Mouse (Mus musculus): ENCODE measurements around the gene Fgf23. TPM values are rescaled to one million over a fixed set of nuclear protein-coding genes. Genes with fewer than 3 reads are reported as not detected.

The Fgf23 gene
- total RNA-seq (2021), result under 1 TPM in 1 of 2 experiments, not detected in 1; 0.69 TPM
- long read RNA-seq, experiment 1, result 0 reads
- long read RNA-seq, experiment 2, result 0 reads

DNA sequence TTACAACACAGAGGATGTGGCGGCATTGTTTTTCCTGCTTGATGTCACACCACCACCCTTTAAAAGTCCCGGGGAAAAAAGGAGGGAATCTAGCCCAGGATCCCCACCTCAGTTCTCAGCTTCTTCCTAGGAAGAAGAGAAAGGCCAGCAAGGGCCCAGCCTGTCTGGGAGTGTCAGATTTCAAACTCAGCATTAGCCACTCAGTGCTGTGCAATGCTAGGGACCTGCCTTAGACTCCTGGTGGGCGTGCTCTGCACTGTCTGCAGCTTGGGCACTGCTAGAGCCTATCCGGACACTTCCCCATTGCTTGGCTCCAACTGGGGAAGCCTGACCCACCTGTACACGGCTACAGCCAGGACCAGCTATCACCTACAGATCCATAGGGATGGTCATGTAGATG is at the start of gene Fgf23:
Fgf23 (plus strand) TSS at position 86 of the 400 bp plus-strand sequence.
- DNase-seq (ENCODE audit: low spot score in 2 of 2), result no peak

DNA sequence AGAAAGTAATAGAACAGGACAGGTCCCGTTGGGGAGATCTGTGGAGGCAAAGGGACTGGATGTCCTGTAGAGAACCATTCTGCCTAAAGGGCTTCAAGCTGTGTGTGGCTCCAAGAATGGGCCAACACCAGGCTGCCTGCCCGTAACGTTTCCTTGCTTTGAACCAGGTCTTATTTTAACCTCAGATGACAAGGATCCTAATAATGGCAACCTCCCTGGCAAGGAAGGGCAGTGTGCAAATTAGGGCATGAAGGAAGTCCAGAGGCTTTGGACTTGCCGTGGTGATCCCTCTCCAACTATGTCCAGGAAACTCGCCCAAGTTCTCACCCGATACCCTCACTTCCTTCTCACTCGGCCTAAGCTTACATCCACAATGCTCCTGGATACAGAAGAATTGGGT is 47.9 kb upstream of the Fgf23 start:
- DNase-seq (ENCODE audit: low spot score in 2 of 2), result no peak

DNA sequence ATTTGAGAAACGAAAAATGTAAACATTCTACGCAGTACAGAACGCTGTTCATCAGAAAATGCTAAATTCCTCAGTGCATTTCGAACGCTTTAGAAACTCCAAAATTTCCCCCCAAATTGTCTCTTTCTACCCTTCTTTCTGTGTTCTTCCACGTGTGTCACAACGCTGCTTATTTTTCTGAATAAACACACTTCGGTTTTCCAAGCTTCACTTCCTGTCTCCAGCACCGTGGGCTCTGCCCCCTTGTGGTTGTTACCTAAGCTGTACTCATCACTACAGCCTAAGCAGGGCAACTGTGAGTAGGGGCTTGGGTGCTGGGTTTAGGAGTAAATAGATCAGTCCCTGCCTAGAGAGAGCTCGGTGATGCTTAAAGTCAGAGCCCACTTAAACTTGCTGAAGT is 37.9 kb upstream of the Fgf23 start:
- peak in 1 of 2 experiments; percentile 4 for DNase-seq (ENCODE audit: low spot score in 2 of 2)

DNA sequence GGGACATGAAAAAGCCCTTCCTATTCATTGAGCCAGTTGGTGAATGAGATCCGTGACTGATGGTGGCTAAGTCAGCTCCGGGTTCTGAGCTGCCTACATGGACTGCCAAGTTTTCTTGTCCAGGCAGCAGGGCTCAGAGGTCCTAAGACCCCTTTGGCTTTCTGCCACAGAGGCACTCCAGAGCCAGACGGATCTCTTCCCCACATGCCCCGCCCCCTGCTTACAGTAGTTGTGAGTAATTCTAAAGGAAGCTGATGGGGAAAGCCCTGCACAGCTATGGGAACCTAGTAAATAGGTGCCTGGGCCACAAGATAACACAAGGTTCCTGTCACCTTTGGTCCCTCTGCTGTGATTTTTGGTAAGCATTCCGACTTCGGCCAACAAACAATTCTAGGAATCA is 27.8 kb upstream of the Fgf23 start:
- DNase-seq (ENCODE audit: low spot score in 2 of 2), result no peak

DNA sequence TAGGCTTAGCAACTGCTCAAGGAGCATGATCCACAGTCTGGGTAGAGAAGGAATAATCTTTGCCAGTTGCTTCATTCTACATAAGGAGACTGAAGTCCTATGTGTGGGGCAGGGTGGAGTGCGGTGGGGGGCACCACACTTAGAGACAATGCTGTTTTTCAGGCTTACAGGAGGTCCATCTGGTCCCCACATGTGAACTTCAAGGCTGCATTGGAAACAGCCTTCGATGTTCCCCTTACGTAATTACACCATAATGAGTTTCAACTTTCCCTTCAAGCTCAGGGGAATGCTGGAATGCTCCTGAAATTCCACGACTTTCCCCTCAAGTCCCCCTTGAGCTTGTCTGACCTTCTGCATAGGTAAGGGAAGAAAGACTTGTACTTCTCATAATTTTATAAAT is 21.9 kb upstream of the Fgf23 start:
- no peak for DNase-seq (ENCODE audit: low spot score in 2 of 2)

DNA sequence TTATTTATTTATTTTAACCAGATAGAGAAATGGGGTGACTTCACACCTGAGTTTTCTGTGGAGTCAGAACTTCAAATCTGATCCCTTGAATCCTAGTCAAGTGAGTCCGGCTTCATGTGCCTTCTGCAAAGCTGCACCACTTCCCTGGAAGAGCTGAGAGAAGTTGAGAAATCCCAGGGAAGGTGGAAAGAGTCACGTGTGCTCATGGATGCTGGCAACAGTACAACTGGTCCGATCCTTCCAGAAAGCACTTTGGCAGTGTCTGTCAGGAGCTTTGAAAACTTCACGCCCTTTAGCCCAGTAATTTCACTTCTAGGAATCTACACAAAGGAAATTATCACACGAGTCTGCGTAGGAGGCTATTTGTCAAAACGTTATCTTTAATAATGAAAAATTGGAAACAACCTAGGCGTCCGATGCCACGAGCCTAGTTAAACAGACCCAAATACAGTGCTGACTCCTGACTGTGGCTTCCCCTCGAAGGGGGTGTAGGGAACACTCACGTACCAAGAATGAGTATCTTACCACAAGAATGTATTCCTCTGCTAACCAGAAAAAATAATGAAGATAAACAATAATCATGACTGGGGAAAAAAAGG is 15.6 kb upstream of the Fgf23 start:
- no peak for DNase-seq (ENCODE audit: low spot score in 2 of 2)

DNA sequence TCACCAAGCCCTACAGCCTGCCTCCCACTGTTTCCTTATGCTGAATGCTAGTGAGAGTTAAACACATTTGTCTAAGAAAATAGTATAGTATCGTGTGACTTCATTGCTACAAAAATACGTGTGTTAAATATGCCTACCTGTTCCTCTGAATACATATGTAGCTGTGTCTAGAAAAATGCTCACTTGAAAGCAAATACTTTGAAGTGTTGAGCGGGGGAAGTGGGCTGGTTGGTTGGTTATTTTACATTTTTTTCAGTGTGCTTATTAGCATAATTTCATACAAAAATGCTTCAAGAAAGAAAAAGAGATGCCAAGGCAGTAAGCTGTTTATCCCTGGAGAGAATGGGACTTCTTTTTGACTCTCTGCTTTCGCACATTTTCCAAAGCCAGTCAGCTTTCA is 12.7 kb upstream of the Fgf23 start:
- no peak for DNase-seq (ENCODE audit: low spot score in 2 of 2)

DNA sequence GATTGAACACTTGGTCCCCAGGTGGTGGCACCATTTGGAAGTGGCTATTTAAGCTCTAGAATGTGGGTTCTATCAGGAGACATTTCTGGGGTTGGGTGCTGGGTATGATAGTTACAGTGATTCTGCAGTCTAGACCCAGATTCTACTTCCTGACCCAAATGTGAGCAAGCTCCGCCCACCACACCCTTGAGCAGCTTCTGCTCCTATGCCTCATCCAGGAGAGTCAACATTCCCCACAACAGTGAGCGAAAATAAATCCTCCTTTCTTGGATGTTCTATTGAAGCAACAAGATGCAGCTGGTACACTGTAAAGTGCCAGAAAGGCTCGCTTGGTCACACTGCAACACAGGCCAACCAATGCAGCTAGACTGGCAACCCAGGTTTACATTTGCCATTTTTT is 8.8 kb upstream of the Fgf23 start:
- DNase-seq (ENCODE audit: low spot score in 2 of 2), result no peak

DNA sequence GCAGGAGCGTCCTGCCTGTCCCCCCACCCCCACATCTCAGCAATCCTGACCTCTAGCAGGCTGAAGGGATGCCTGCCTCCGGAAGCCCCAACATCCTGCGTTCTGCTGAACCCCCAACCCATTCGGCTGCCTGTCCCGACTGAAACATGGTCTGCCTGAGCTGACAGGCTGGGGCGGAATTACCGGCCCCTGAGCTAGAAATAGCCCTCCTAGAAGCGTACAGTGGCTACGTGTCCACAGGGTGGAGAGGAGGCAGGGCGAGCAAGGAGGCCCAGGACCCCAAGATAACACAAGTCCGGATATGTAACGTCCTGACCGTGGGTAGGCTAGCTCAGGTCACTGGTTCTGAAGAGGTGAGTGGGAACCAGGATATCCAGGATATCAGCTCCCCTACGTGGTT is 7.9 kb upstream of the Fgf23 start:
- DNase-seq (ENCODE audit: low spot score in 2 of 2), result no peak

DNA sequence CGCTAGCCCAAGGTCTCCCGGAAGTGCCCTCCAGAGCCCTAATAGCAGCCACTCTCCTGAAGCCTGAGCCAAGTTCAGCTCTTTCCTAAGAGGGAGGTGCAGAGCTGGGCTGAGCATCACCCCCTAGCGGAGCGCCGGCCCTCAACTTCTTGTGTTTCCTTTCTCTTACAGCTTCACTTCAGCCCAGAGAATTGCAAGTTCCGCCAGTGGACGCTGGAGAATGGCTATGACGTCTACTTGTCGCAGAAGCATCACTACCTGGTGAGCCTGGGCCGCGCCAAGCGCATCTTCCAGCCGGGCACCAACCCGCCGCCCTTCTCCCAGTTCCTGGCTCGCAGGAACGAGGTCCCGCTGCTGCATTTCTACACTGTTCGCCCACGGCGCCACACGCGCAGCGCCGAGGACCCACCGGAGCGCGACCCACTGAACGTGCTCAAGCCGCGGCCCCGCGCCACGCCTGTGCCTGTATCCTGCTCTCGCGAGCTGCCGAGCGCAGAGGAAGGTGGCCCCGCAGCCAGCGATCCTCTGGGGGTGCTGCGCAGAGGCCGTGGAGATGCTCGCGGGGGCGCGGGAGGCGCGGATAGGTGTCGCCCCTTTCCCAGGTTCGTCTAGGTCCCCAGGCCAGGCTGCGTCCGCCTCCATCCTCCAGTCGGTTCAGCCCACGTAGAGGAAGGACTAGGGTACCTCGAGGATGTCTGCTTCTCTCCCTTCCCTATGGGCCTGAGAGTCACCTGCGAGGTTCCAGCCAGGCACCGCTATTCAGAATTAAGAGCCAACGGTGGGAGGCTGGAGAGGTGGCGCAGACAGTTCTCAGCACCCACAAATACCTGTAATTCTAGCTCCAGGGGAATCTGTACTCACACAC is 7.4 kb downstream of the Fgf23 start:
- DNase-seq (ENCODE audit: low spot score in 2 of 2), result peak; percentile 54 to 65

DNA sequence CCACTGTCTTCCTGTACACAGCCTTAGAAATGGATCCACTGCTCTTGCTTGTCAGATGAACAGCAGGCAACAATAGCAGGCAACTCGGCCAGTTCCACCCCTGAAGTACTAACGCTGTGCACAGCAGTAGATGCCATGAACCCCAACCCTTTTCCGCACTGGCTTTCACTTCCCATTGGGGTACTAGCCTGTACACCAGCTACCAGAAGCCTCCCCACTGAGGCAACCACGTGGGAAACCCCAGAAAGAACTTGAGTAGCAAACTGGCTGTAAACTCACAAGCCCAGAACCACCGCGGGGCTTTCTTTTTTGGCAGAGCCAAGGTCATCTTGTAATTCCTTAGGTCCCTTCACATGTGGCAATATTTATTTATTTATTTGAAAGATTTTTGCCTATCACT is 9.1 kb downstream of the Fgf23 start:
- no peak for DNase-seq (ENCODE audit: low spot score in 2 of 2)

DNA sequence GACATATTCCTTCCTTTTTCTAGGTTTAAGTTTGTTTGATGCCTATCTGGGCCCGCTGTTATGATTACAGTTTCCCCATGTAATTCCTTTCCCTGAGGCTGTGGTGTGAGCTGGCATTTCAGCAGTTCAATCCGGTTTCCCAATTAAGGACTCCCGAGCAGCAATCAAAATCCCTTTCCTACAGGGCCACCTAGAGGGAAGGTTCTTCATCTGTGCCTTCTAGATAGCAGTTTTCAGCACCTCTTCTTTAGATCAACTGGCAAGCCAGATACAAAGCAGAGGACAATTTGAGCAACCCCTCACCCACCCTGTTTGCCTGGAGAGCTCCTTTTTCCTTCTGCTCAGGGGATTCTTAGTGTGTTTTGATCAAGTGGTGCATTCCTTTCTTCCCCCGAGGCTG is 14.0 kb downstream of the Fgf23 start:
- DNase-seq (ENCODE audit: low spot score in 2 of 2), result peak; percentile 35 to 70

DNA sequence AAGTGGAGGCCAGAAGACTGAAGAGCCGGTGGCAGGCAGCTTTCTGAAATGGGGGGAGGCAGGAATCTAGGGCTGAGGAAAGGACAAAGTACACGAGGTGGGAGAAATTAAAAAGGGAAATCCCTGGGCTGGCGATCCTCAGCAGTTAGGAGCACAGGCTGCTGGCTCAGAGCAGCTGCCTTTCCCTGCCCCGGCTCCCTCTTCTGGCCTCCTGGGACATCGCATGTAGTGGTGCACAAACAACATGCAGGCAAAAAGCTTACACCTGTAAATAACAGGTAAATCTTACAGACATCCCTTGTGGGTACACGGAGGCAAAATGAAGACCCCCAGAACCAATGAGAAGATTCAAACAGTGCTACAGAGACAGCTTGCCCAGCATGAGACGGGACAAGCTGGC is 21.9 kb downstream of the Fgf23 start:
- DNase-seq (ENCODE audit: low spot score in 2 of 2), result no peak

DNA sequence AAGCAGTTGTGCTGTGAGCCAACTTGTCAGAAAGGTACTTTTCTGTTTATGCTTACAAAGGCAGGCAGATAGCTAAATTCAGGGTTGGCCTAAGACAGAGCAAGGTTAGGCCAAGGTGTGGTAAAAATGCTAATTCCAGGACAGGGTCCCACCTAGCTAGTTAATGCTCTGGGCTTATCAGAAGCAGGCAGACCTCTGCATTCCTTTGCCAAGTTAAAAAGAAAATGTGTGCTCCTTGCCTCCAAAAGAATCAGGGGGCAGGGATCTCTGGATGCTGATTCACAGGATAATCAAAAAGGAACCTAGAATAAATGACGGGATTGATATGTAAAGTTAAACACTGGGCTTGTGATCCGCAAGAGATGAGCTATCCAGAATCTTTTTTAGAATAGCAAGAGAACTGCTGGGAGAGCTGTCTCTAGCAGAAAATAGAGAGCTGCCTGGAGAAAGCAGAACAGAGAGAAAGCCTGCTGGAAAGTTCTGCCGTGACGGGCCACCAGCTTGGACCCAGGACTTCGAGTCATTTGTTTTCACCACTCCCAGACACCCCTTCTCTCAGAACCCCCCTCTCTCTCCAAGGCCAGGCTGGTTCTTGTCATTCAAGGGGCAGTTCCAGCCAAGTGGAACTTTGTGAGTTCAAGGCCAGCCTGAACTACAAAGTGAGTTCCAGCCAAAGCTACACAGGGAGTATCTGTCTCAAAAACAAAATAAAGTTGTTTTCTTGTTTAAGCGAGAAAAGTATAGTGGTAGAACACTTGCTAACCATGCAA is 31.0 kb downstream of the Fgf23 start:
- DNase-seq (ENCODE audit: low spot score in 2 of 2), result no peak

DNA sequence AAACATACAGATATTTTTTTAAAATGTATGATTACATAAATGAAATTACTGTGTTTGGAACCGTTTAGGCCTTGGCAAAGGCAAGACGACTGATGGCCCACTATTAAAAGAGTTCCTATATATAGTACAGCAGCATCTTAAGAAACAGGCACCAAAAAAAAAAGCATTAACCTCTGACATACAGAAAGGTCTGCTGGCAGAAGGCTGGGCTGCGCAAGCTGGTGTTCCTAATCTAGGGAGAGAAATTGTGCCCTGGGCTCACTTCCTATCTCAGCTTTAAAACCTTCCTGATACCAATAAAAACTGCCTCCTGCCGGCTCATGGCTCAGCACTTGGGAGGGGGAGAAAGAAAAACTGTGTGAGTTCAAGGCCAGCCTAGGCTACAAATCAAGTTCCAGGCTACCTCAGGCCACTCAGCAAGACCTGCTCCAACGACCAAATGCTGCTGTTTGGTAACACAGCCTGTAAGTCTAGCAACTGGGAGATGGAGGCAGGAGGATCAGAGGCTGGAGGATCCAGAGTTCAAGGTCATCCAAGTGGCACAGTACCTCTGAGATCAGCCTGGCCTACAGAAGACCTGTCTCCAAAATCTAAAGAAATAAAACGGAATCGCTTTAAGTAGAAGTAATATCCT is 31.8 kb downstream of the Fgf23 start:
- DNase-seq (ENCODE audit: low spot score in 2 of 2), result no peak

DNA sequence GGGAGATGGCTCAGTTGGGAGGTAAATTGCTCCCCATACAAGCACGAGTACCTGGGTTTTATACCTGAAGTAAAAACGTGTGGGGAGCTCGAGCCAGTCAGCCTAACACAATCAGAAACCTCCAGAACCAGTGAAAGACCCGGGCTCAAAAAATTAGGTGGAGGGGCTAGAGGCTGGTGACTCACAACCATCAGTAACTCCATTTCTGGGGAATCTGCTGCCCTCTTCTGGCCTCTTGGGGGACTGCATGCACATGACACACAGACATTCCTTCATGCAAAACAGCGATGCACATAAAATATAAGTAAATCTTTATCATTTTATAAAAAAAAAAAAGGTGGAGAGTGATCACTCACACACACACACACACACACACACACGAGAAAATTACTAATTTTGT is 32.4 kb downstream of the Fgf23 start:
- DNase-seq (ENCODE audit: low spot score in 2 of 2), result peak; percentile 29 to 56

DNA sequence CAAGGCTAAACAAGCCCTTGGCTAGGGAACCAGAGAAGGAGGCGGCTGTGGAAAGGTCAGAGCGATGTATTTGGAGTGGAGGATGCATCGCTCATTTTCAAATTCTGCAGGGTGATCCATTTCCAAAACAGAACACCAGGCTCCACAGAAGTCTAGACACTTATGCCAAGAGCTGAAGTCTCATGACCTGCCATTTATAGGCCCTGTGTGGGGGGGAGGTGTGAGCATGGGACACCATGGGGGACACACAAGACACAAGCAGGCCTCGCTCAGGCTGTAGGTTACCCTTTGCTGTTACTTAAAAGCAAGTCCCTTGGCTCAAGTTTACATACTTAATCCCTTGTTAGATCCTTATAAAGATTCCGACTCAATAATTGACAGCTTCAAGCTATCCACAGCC is 33.5 kb downstream of the Fgf23 start:
- DNase-seq (ENCODE audit: low spot score in 2 of 2), result no peak

DNA sequence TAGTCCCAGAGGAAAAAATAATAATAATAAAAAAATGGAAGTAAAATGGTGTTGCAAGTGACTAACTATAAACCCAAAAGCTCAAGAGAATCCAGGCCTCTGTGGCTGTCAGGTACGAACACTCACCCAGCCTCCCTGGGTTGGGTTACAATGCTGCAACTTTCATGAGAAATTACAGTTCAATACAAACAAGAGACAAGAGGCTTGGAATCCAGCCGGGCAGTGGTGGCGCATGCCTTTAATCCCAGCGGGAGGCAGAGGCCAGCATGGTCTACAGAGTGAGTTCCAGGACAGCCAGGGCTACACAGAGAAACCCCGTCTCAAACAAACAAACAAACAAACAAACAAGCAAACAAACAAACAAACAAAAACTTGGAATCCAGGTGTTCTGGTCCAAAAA is 34.0 kb downstream of the Fgf23 start:
- DNase-seq (ENCODE audit: low spot score in 2 of 2), result no peak

DNA sequence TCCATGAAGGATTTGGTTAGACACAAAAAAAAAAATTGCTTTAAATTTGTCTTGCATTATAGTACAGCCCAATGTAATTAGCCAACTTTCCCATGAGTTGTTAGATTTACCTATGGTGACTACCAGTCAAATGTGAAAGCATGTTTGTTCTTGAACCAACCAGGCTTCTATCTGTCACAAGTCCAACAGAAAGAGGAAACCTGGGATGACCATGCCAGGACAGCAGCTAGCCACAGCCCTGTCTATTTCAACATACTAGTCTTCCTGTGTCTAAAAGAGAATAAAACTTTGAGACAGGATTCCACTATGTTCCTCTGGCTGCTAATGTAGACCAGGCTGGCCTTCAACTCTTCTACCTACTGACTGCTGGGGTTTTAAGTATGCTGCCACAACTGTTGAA is 34.7 kb downstream of the Fgf23 start:
- DNase-seq (ENCODE audit: low spot score in 2 of 2), result no peak

DNA sequence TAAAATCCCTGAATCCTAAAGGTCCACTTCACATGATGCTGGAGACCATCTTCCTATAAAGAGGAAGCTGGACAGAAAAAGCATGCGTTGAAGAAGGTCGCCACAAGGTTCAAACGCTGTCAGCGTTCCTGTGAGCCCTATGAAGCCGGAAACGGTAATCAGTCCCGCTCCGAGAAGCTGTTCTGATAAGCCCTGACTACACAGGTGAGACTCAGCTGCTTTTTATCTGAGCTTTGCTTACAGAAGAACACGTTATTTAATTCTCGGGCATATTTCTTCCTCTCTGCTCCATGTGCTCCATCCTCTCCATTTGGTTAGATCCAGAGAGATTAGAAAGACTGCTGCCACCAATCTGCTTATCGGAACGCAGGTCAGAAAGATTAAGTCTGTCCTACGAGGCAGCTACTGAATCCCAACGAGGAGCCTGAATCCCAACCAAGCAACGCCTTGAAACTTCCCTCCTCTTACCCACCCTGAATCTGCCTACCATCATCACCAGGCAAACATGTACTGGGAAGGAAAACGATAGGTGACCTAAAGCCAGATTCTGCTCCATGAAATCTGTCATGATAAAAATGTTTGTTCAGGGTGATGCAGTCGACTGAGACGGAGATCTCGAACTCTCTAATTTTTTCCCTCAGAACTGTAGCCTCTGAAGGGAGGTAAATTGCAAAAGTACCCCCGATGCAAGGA is 35.8 kb downstream of the Fgf23 start:
- no peak for DNase-seq (ENCODE audit: low spot score in 2 of 2)

DNA sequence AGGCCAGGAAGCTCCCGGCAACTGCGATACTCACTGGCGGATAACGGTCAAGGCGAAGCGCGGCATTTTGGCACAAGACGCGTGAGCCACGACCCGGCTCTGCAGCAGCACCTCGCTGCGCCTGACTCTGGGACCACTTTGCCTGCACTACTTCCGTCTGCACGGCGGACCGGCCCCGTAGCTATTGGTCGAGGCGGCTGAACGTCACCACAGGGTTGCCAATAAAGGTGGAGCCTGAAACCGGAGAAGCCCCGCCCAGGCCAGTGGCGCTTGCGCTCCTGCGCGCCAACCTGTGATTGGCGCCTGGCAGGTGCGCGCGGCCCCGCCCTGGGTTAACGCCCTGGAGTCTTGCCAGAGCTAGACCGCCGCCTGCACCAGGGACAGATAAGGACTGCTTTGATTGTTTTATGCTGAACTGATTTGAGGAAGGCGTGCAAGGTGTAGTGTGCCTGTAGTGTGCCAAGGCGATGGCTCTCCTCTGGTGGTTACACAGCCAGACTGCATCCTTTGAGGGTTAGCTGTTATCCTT is 36.8 kb downstream of the Fgf23 start, which contains the start of gene Tigar:
Tigar (minus strand) TSS at position 156 of the 529 bp plus-strand sequence.
- peak; percentile 93 to 96 for DNase-seq (ENCODE audit: low spot score in 2 of 2)

Data from layer of hippocampus, postnatal 14 days (tissue).